Mouse (Mus musculus): ENCODE measurements around the gene Cldn34a.
"Not testable (repeated sequence)": the region's sequence is repeated elsewhere in the genome, so short reads cannot be mapped to it uniquely, and the experiment has no call there.

DNA sequence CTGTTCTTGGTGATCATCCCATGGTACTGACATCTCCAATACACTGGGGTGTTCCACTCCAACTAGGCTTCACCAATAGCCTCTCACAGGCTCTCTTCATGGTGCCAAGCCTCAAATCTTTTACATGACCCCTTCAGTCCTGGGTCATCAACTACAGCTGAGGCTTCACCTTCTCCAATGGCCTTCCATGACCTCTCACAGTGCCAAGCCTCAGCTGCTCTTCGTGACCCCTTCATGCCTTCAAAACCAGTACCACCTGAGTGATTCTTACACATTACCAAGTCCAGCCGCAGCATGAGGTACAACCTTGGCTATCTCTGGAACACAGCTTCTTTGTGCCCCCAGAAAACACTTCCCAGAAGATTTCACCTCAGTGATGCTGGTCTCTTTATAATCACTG lies 44.5 kb upstream of the Cldn34a start:
- not testable (repeated sequence) for TF ChIP-seq CTCF (IDR thresholded peaks at IDR 0.05; ENCODE audit: insufficient read depth, low read length); POLR2A (IDR thresholded peaks at IDR 0.05; ENCODE audit: borderline replicate concordance, extremely low read depth, low read depth, low read length)

All from lung, adult 2 months (tissue).